Mouse (Mus musculus) thymus, adult 2 months (tissue): ENCODE results near the gene Skida1.

Source experiments
- CTCF ChIP-seq: fragments of 200-500 bp; IDR thresholded peaks from 2 replicates; pipeline ENCODE4 v1.5.1; 2012; ENCODE audit warnings: mild to moderate bottlenecking, control low read depth, low read length, moderate library complexity, borderline replicate concordance; ENCODE audit not compliant: control insufficient read depth, poor library complexity, insufficient read depth; ENCODE audit errors: extremely low read depth
- POLR2A ChIP-seq: fragments of 200-500 bp; IDR thresholded peaks from 2 replicates; pipeline ENCODE4 v1.6.1; 2012; ENCODE audit warnings: mild to moderate bottlenecking, low read length, control low read depth, moderate library complexity; ENCODE audit not compliant: control insufficient read depth, poor library complexity, insufficient read depth; ENCODE audit errors: extremely low read depth

- TF ChIP-seq POLR2A (no peak), CTCF (no peak)
These were observed 6.4 kb upstream of the Skida1 start, which contains the start of gene Mllt10 for GRCm38 (mm10) chr2:18055016-18055928.
